Mouse (Mus musculus): ENCODE data around the gene Ccdc6. TPM values are rescaled to one million over a fixed set of nuclear protein-coding genes. Genes with fewer than 3 reads are reported as not detected.

The Ccdc6 gene
- 62.6 TPM for total RNA-seq (2023)

GRCm38 (mm10) chr10:70096366-70097188 is at the start of gene Ccdc6:
Gene Ccdc6, plus strand, starts transcription at chr10:70097121.

GRCm38 (mm10) chr10:70204505-70205399 is 107.8 kb downstream of the Ccdc6 start, which contains the start of gene Mrln:
Gene Mrln, plus strand, starts transcription at chr10:70204664.

Other genes with a start within 250 kb of the Ccdc6 start
- gene Mrln, start 107.5 kb downstream of the Ccdc6 start, total RNA-seq (2023), result not detected
- gene Slc16a9, start 148.0 kb downstream of the Ccdc6 start, total RNA-seq (2023), result 0.46 TPM